Mouse (Mus musculus) megakaryocyte, embryonic 14.5 days (primary cell): Measurements from ENCODE around the gene Ptov1.

Experiments used
- FLI1 ChIP-seq: IDR thresholded peaks from 2 replicates; pipeline ENCODE4 v1.6.1; 2012; ENCODE audit warnings: low read length, inconsistent platforms, mixed read lengths
- GATA1 ChIP-seq: IDR thresholded peaks from 3 replicates; pipeline ENCODE4 v1.6.1; 2012; ENCODE audit warnings: mixed read lengths, low read length, inconsistent platforms, borderline replicate concordance

- TF ChIP-seq GATA1 = no peak
- TF ChIP-seq FLI1 = no peak
Observed at GRCm38 (mm10) chr7:44871181-44871580, 1.6 kb upstream of the Ptov1 start.
